Mouse (Mus musculus): ENCODE data around the gene Calcrl.

- TF ChIP-seq HCFC1 (IDR thresholded peaks at IDR 0.05; ENCODE audit: borderline replicate concordance, insufficient read depth, low read length) (no peak), CHD2 (IDR thresholded peaks at IDR 0.05; ENCODE audit: low read depth, low read length) (no peak), MAFK (IDR thresholded peaks at IDR 0.05; ENCODE audit: insufficient read depth, low read depth, low read length) (no peak)
These were observed 108.9 kb downstream of the Calcrl start for GRCm38 (mm10) chr2:84316185-84316805.
